Mouse (Mus musculus) kidney, adult 2 months (tissue): ENCODE measurements around the gene Ldb3. TPM values are rescaled to one million over a fixed set of nuclear protein-coding genes. Genes with fewer than 3 reads are reported as not detected.

Source experiments
- DNase-seq: peaks from one replicate; pipeline ENCODE4 v3.0.0; 2021
- H3K27ac ChIP-seq: fragments of 200-500 bp; 2 replicates; pipeline ENCODE4 v1.5.1; 2012; ENCODE audit warnings: low read depth, low read length, control low read depth, inconsistent platforms; ENCODE audit not compliant: insufficient read depth
- H3K27me3 ChIP-seq: fragments of 200-500 bp; replicated peaks from 2 replicates; pipeline ENCODE4 v1.6.1; 2012; ENCODE audit warnings: mild to moderate bottlenecking, moderate library complexity, low read length, inconsistent platforms; ENCODE audit not compliant: control insufficient read depth, insufficient read depth
- H3K36me3 ChIP-seq: fragments of 200-500 bp; 2 replicates; pipeline ENCODE4 v1.6.1; 2012; ENCODE audit warnings: mild to moderate bottlenecking, moderate library complexity, low read length, inconsistent platforms; ENCODE audit not compliant: control insufficient read depth, insufficient read depth
- H3K4me1 ChIP-seq: fragments of 200-500 bp; 2 replicates; pipeline ENCODE4 v1.6.1; 2011; ENCODE audit warnings: low read length; ENCODE audit not compliant: control insufficient read depth, insufficient read depth
- H3K4me3 ChIP-seq: fragments of 200-500 bp; 2 replicates; pipeline ENCODE4 v1.5.1; 2011; ENCODE audit warnings: mild to moderate bottlenecking, low read depth, low read length, control low read depth; ENCODE audit not compliant: insufficient read depth
- CTCF ChIP-seq: fragments of 200-500 bp; conservative IDR thresholded peaks from 2 replicates; pipeline ENCODE4 v1.5.1; 2011; ENCODE audit warnings: low read depth, mild to moderate bottlenecking, control low read depth, low read length, moderate library complexity, mixed read lengths; ENCODE audit not compliant: insufficient read depth, insufficient read length
- POLR2A ChIP-seq: fragments of 200-500 bp; IDR thresholded peaks from one replicate; pipeline ENCODE4 v1.6.1; 2011; ENCODE audit warnings: low read depth, low read length, control low read depth
- WGBS: fragments of 180-500 bp; shearing (Covaris S2); methylation state at CpG from one replicate; pipeline ENCODE4 v1.1.7; 2018; 5-methylcytosine and 5-hydroxymethylcytosine counted together
- polyA plus RNA-seq: library from polyadenylated mRNA; depleted of rRNA; stranded (reverse); fragments of >200 nt; gene quantifications from 2 replicates; pipeline ENCODE4 v1.2.3, GENCODE M21; 2012

Gene Ldb3
- polyA plus RNA-seq, 1 experiment: 26.0 TPM

GRCm38 (mm10) chr14:34590743-34591675, 2.5 kb upstream of the Ldb3 start:
- 74% methylated on average over 24 of the region's 24 CpGs for WGBS

GRCm38 (mm10) chr14:34590017-34590570, 1.6 kb upstream of the Ldb3 start:
- TF ChIP-seq POLR2A (no peak), CTCF (no peak)
- H3K4me1 ChIP-seq: 0 out of 2 replicates have a peak, but pooled peaks cover 4% of the 10 kb centered on the region
- no peaks in the 10 kb centered on the region for H3K27me3 ChIP-seq
- H3K27ac ChIP-seq: no peak overlapping the region
- 89% methylated on average over 5 of the region's 5 CpGs for WGBS
- no peaks in the 10 kb centered on the region for H3K36me3 ChIP-seq
- no peak overlapping the region for H3K4me3 ChIP-seq
- DNase-seq: no peak

More at GRCm38 (mm10) chr14:34590743-34591675, 2.5 kb upstream of the Ldb3 start:
- 0 out of 2 replicates have a peak, but pooled peaks cover 4% of the 10 kb centered on the region for H3K4me1 ChIP-seq
- H3K36me3 ChIP-seq: no peaks in the 10 kb centered on the region
- no peak for TF ChIP-seq CTCF
- TF ChIP-seq POLR2A: no peak
- H3K27me3 ChIP-seq: no peaks in the 10 kb centered on the region
- H3K4me3 ChIP-seq: no peak overlapping the region
- DNase-seq: no peak
- H3K27ac ChIP-seq: no peak overlapping the region

GRCm38 (mm10) chr14:34589185-34589713, 767 bp upstream of the Ldb3 start:
- Histone ChIP-seq H3K27me3 (no peaks in the 10 kb centered on the region), H3K36me3 (no peaks in the 10 kb centered on the region), H3K27ac (no peak overlapping the region), H3K4me1 (0 out of 2 replicates have a peak, but pooled peaks cover 4% of the 10 kb centered on the region), H3K4me3 (no peak overlapping the region)
- no peak for TF ChIP-seq CTCF
- no peak for TF ChIP-seq POLR2A
- 93% methylated on average over 8 of the region's 8 CpGs for WGBS
- DNase-seq: no peak

- Histone ChIP-seq H3K27me3 (no peaks in the 10 kb centered on the region), H3K36me3 (no peaks in the 10 kb centered on the region), H3K27ac (no peak overlapping the region), H3K4me3 (no peak overlapping the region), H3K4me1 (0 out of 2 replicates have a peak, but pooled peaks cover 4% of the 10 kb centered on the region)
- TF ChIP-seq CTCF (no peak), POLR2A (no peak)
- DNase-seq: peak; percentile 81
- WGBS: 52% methylated on average over 5 of the region's 5 CpGs
Observed at GRCm38 (mm10) chr14:34588005-34588404, 477 bp downstream of the Ldb3 start.

GRCm38 (mm10) chr14:34586871-34587270, 1.6 kb downstream of the Ldb3 start:
- H3K27ac ChIP-seq: no peak overlapping the region
- H3K36me3 ChIP-seq: no peaks in the 10 kb centered on the region
- H3K4me1 ChIP-seq: 0 out of 2 replicates have a peak, but pooled peaks cover 7% of the 10 kb centered on the region
- no peaks in the 10 kb centered on the region for H3K27me3 ChIP-seq
- TF ChIP-seq POLR2A (no peak), CTCF (no peak)
- 92% methylated on average over 3 of the region's 3 CpGs for WGBS
- DNase-seq: no peak
- H3K4me3 ChIP-seq: no peak overlapping the region

GRCm38 (mm10) chr14:34585358-34586105, 3.0 kb downstream of the Ldb3 start:
- Histone ChIP-seq H3K27ac (no peak overlapping the region), H3K36me3 (no peaks in the 10 kb centered on the region), H3K4me3 (no peak overlapping the region), H3K27me3 (no peaks in the 10 kb centered on the region), H3K4me1 (0 out of 2 replicates have a peak, but pooled peaks cover 7% of the 10 kb centered on the region)
- WGBS: 76% methylated on average over 9 of the region's 9 CpGs
- TF ChIP-seq CTCF: no peak
- TF ChIP-seq POLR2A: no peak
- DNase-seq: peak; percentile 47
